Mouse (Mus musculus) CD4-positive, CD25-positive, alpha-beta regulatory T cell (primary cell): Measurements from ENCODE around the gene Exog. TPM values are rescaled to one million over a fixed set of nuclear protein-coding genes. Genes with fewer than 3 reads are reported as not detected.

Experiments
- polyA plus RNA-seq: library from polyadenylated mRNA; unstranded; fragments of 100-300 nt; shearing (Covaris generic); gene quantifications from one replicate; pipeline ENCODE4 v1.2.1, GENCODE M21; 2017

The Exog gene
- 17.6 TPM for polyA plus RNA-seq

DNA sequence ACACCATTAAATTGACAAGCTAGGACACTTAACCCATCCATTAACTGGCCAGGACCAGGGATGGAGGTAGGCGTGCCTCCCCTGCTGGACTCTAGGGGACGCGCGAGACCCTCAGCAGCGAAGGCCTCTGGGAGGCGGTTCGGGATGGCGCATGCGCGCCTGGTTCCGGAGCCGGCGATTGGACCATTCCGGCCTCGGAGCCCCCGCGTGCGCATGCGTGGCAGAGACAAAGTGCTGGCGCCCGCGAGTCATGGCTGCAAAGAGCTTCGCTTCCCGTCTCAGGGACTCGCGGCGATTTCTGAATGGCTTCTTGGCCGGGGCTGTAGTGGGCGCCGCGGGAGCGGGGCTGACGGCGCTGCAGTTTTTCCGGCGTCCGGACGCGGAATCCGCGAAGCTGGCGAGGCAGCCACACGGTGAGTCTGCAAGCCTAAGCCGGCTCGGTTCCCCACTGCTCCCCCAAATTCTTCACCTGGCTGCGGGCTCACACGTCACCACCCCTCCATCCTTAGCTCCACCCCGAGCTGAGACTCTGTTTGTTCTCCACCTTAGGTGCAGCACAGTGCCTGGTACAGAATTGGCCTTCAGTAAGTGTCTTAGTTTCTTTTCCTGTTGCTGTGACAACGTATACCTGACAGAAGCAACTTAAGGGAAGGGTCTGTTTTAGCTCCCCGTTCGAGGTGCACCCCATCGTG is at the start of gene Exog:
Gene Exog, plus strand, starts transcription at position 206 of the 692 bp plus-strand sequence.

DNA sequence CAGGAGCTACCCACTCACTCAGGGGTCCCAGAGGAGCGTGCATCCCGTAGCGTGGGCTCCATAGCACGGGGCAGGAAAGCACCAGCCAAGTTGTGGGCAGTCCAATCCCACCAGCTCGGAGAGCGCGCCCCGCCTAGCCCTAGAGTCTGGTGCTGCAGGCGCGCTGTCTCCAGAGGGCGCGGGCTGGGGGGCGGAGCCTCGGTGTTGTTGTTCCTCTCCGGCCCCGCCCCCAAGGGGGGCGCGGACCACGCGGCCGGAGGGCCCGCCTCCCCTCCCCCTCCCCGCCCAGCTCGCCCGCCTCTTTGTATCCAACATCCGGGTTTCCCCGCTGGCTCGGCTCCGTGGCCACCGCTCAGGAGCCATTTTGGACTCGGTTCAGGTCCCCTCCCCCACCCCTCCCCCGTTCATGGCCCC is 42.9 kb upstream of the Exog start, which contains the start of gene Acvr2b:
Gene Acvr2b, plus strand, starts transcription at position 318 of the 414 bp plus-strand sequence.

Other genes with a start within 250 kb of the Exog start
- gene Slc22a13, start 235.8 kb upstream of the Exog start, polyA plus RNA-seq, result 0.10 TPM
- 22.7 TPM for gene Oxsr1, start 122.5 kb upstream of the Exog start, polyA plus RNA-seq
- 112 TPM for gene Acaa1a, start 105.3 kb upstream of the Exog start, polyA plus RNA-seq
- gene Myd88, start 103.5 kb upstream of the Exog start, polyA plus RNA-seq, result 87.5 TPM
- gene Xylb, start 87.6 kb upstream of the Exog start, polyA plus RNA-seq, result 0.81 TPM
- not detected for gene Slc22a14, start 79.4 kb upstream of the Exog start, polyA plus RNA-seq
- gene Acvr2b, start 42.8 kb upstream of the Exog start, polyA plus RNA-seq, result 0.71 TPM
- gene Scn5a, start 134.1 kb downstream of the Exog start, polyA plus RNA-seq, result 0.35 TPM